Mouse (Mus musculus) kidney, embryonic 16.5 days (tissue): ENCODE results near the gene Fgfr2. TPM values are rescaled to one million over a fixed set of nuclear protein-coding genes. Genes with fewer than 3 reads are reported as not detected.

ENCODE experiments used
- ATAC-seq: fragments of 200-750 bp; cut with Nextera tagmentation; 2 replicates; pipeline ENCODE4 v1.8.0; 2017; ENCODE audit warnings: moderate TSS enrichment; ENCODE audit not compliant: low FRiP score, low TSS enrichment
- H3K27ac ChIP-seq: fragments of 300-500 bp; sonication (generic); 2 replicates; pipeline ENCODE4 v1.5.1; 2014; ENCODE audit warnings: low read length
- H3K27me3 ChIP-seq: fragments of 300-500 bp; sonication (generic); 2 replicates; pipeline ENCODE4 v1.6.1; 2014; ENCODE audit warnings: low read length, control low read depth, mixed read lengths; ENCODE audit not compliant: insufficient read depth
- H3K36me3 ChIP-seq: fragments of 300-500 bp; sonication (generic); 2 replicates; pipeline ENCODE4 v1.6.1; 2014; ENCODE audit warnings: low read length, control low read depth, mixed read lengths; ENCODE audit not compliant: insufficient read depth
- H3K4me1 ChIP-seq: fragments of 300-500 bp; sonication (generic); 2 replicates; pipeline ENCODE4 v1.6.1; 2014; ENCODE audit warnings: low read length, control low read depth, mixed read lengths; ENCODE audit not compliant: insufficient read depth
- H3K4me2 ChIP-seq: fragments of 300-500 bp; sonication (generic); replicated peaks from 2 replicates; pipeline ENCODE4 v1.6.1; 2014; ENCODE audit warnings: low read depth, low read length
- H3K4me3 ChIP-seq: fragments of 300-500 bp; sonication (generic); 2 replicates; pipeline ENCODE4 v1.5.1; 2014; ENCODE audit warnings: mild to moderate bottlenecking, low read length
- H3K9ac ChIP-seq: fragments of 300-500 bp; sonication (generic); replicated peaks from 2 replicates; pipeline ENCODE4 v1.6.1; 2014; ENCODE audit warnings: low read length
- H3K9me3 ChIP-seq: fragments of 300-500 bp; sonication (generic); 2 replicates; pipeline ENCODE4 v1.6.1; 2016; ENCODE audit warnings: low read length, control low read depth
- WGBS: fragments of 180-500 bp; shearing (Covaris S2); extraction: QIAGEN DNeasy Blood & Tissue Kit; methylation state at CpG from one replicate; pipeline ENCODE4 v1.1.7; 2014; 5-methylcytosine and 5-hydroxymethylcytosine counted together
- polyA plus RNA-seq: library from polyadenylated mRNA; unstranded; fragments of >200 nt; fragmentation: Nextera tagmentation; extraction: Ambion mirVana; gene quantifications from 2 replicates; pipeline ENCODE4 v1.2.1, GENCODE M21; 2015

Fgfr2 gene
- polyA plus RNA-seq, 1 experiment from 2014 or later, result 118 TPM

GRCm38 (mm10) chr7:132573205-132573604, 549.9 kb downstream of the Fgfr2 start:
- H3K27me3 ChIP-seq, result 0 out of 2 replicates have a peak, but pooled peaks cover 3% of the 10 kb centered on the region
- H3K36me3 ChIP-seq, result peaks cover 11% of the 10 kb centered on the region; the same call in 1 of the 2 replicates
- 58% methylated on average over 6 of the region's 6 CpGs for WGBS
- no peaks in the 10 kb centered on the region for H3K9me3 ChIP-seq
- ATAC-seq, result no peak
- H3K4me3 ChIP-seq, result no peak overlapping the region
- H3K4me1 ChIP-seq, result peaks cover 37% of the 10 kb centered on the region
- no peak overlapping the region; the same call in 1 of the 2 replicates for H3K9ac ChIP-seq
- H3K27ac ChIP-seq, result no peak overlapping the region; the same call in 1 of the 2 replicates
- no peak overlapping the region for H3K4me2 ChIP-seq

- no peak overlapping the region for H3K4me3 ChIP-seq
Measured at GRCm38 (mm10) chr7:132572738-132573137, 550.4 kb downstream of the Fgfr2 start.

GRCm38 (mm10) chr7:132571481-132571880, 551.7 kb downstream of the Fgfr2 start:
- WGBS, result 71% methylated on average over 8 of the region's 8 CpGs
- Histone ChIP-seq H3K9ac (no peak overlapping the region), H3K27ac (0 out of 2 replicates have a peak overlapping the region, but pooled peaks have one; percentile 32), H3K36me3 (peaks cover 22% of the 10 kb centered on the region; the same call in 1 of the 2 replicates), H3K27me3 (no peaks in the 10 kb centered on the region), H3K4me1 (peaks cover 35% of the 10 kb centered on the region), H3K9me3 (no peaks in the 10 kb centered on the region), H3K4me2 (no peak overlapping the region), H3K4me3 (no peak overlapping the region)
- no peak for ATAC-seq

More at GRCm38 (mm10) chr7:132572738-132573137, 550.4 kb downstream of the Fgfr2 start:
- WGBS, result 79% methylated on average over 3 of the region's 3 CpGs
- no peak overlapping the region for H3K27ac ChIP-seq
- ATAC-seq, result no peak
- H3K27me3 ChIP-seq, result 0 out of 2 replicates have a peak, but pooled peaks cover 3% of the 10 kb centered on the region
- H3K9ac ChIP-seq, result no peak overlapping the region
- peaks cover 37% of the 10 kb centered on the region for H3K4me1 ChIP-seq
- H3K4me2 ChIP-seq, result no peak overlapping the region
- no peaks in the 10 kb centered on the region for H3K9me3 ChIP-seq
- H3K36me3 ChIP-seq, result peaks cover 16% of the 10 kb centered on the region; the same call in 1 of the 2 replicates

- Histone ChIP-seq H3K4me3 (no peak overlapping the region), H3K9ac (no peak overlapping the region), H3K27me3 (no peaks in the 10 kb centered on the region), H3K36me3 (peaks cover 25% of the 10 kb centered on the region; the same call in 1 of the 2 replicates), H3K4me2 (no peak overlapping the region), H3K4me1 (peaks cover 31% of the 10 kb centered on the region), H3K9me3 (no peaks in the 10 kb centered on the region), H3K27ac (no peak overlapping the region)
- 86% methylated on average over 5 of the region's 5 CpGs for WGBS
- ATAC-seq, result no peak
Measured at GRCm38 (mm10) chr7:132570071-132570470, 553.1 kb downstream of the Fgfr2 start.

- no peak overlapping the region for H3K4me3 ChIP-seq
- no peak overlapping the region for H3K27ac ChIP-seq
- no peak overlapping the region for H3K9ac ChIP-seq
- H3K4me2 ChIP-seq, result no peak overlapping the region
- H3K9me3 ChIP-seq, result no peaks in the 10 kb centered on the region
- ATAC-seq, result no peak
- WGBS, result 95% methylated on average over 6 of the region's 6 CpGs
- peaks cover 35% of the 10 kb centered on the region; the same call in 1 of the 2 replicates for H3K36me3 ChIP-seq
- peaks cover 23% of the 10 kb centered on the region for H3K4me1 ChIP-seq
- H3K27me3 ChIP-seq, result no peaks in the 10 kb centered on the region
Measured at GRCm38 (mm10) chr7:132568817-132569216, 554.3 kb downstream of the Fgfr2 start.

- Histone ChIP-seq H3K9me3 (no peaks in the 10 kb centered on the region), H3K4me3 (no peak overlapping the region), H3K27me3 (no peaks in the 10 kb centered on the region), H3K27ac (no peak overlapping the region), H3K9ac (no peak overlapping the region), H3K4me2 (no peak overlapping the region), H3K36me3 (peaks cover 58% of the 10 kb centered on the region), H3K4me1 (no peaks in the 10 kb centered on the region)
- 46% methylated on average over 1 of the region's 1 CpGs for WGBS
- ATAC-seq, result no peak
Measured at GRCm38 (mm10) chr7:132565831-132566230, 557.3 kb downstream of the Fgfr2 start.

GRCm38 (mm10) chr7:132559138-132559766, 563.9 kb downstream of the Fgfr2 start:
- Histone ChIP-seq H3K9me3 (no peaks in the 10 kb centered on the region), H3K36me3 (peaks cover 57% of the 10 kb centered on the region), H3K27ac (no peak overlapping the region), H3K4me2 (no peak overlapping the region), H3K4me3 (no peak overlapping the region), H3K4me1 (no peaks in the 10 kb centered on the region; the same call in 1 of the 2 replicates), H3K9ac (no peak overlapping the region), H3K27me3 (no peaks in the 10 kb centered on the region)
- WGBS, result 52% methylated on average over 3 of the region's 3 CpGs
- no peak for ATAC-seq

- H3K27ac ChIP-seq, result no peak overlapping the region
- WGBS, result 87% methylated on average over 7 of the region's 7 CpGs
- no peak overlapping the region for H3K4me3 ChIP-seq
- ATAC-seq, result no peak
- H3K9ac ChIP-seq, result no peak overlapping the region
- no peaks in the 10 kb centered on the region; the same call in 1 of the 2 replicates for H3K4me1 ChIP-seq
- H3K9me3 ChIP-seq, result no peaks in the 10 kb centered on the region
- H3K36me3 ChIP-seq, result peaks cover 48% of the 10 kb centered on the region
- no peak overlapping the region for H3K4me2 ChIP-seq
- H3K27me3 ChIP-seq, result no peaks in the 10 kb centered on the region
Measured at GRCm38 (mm10) chr7:132558141-132558736, 564.9 kb downstream of the Fgfr2 start.

GRCm38 (mm10) chr7:132556575-132556974, 566.6 kb downstream of the Fgfr2 start:
- WGBS, result 54% methylated on average over 5 of the region's 5 CpGs
- no peak overlapping the region for H3K4me2 ChIP-seq
- no peaks in the 10 kb centered on the region for H3K27me3 ChIP-seq
- H3K9me3 ChIP-seq, result no peaks in the 10 kb centered on the region
- no peaks in the 10 kb centered on the region; the same call in 1 of the 2 replicates for H3K4me1 ChIP-seq
- H3K36me3 ChIP-seq, result peaks cover 36% of the 10 kb centered on the region
- H3K4me3 ChIP-seq, result no peak overlapping the region
- no peak for ATAC-seq
- H3K27ac ChIP-seq, result no peak overlapping the region
- H3K9ac ChIP-seq, result no peak overlapping the region

GRCm38 (mm10) chr7:132555911-132556310, 567.2 kb downstream of the Fgfr2 start:
- H3K27me3 ChIP-seq, result no peaks in the 10 kb centered on the region
- WGBS, result 31% methylated on average over 4 of the region's 4 CpGs
- peaks cover 30% of the 10 kb centered on the region for H3K36me3 ChIP-seq
- no peak overlapping the region for H3K4me3 ChIP-seq
- no peak for ATAC-seq
- no peak overlapping the region for H3K27ac ChIP-seq
- H3K4me2 ChIP-seq, result no peak overlapping the region
- no peak overlapping the region for H3K9ac ChIP-seq
- H3K4me1 ChIP-seq, result no peaks in the 10 kb centered on the region; the same call in 1 of the 2 replicates
- H3K9me3 ChIP-seq, result no peaks in the 10 kb centered on the region
